Mouse (Mus musculus): Measurements from ENCODE around the gene Phldb2.

DNA sequence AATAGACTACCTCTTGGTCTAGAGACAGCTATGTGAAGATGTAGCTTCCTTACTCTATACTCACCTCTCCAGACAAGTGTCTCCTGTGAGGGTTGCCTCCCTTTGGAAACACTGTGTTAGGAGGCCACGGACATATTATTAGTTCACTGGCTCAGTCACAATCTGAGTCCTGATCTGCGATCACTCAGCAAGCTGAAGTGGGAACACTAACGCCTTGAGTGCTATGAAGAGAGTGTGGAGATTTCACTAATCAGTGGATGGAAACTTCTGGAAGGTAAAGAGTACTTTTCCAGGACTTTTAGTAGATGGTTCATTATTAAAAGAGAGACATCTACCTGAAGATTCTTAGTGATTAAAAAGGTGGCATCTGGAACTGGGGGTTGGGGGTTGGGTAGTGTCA, 54.9 kb downstream of the Phldb2 start:
- no peak for TF ChIP-seq CTCF (IDR thresholded peaks at IDR 0.05; ENCODE audit: low read depth, low read length)
- TF ChIP-seq GATA1 (IDR thresholded peaks at IDR 0.05; ENCODE audit: borderline replicate concordance, low read length): no peak
- no peak for TF ChIP-seq TAL1 (conservative IDR thresholded peaks at IDR 0.05; ENCODE audit: low read depth, low read length)
- no peak for TF ChIP-seq POLR2AphosphoS5 (IDR thresholded peaks at IDR 0.05; ENCODE audit: insufficient replicate concordance, low read depth, low read length)
